Comparison of ENCODE assay signal across 9 mouse cellular contexts in the genomic region with DNA sequence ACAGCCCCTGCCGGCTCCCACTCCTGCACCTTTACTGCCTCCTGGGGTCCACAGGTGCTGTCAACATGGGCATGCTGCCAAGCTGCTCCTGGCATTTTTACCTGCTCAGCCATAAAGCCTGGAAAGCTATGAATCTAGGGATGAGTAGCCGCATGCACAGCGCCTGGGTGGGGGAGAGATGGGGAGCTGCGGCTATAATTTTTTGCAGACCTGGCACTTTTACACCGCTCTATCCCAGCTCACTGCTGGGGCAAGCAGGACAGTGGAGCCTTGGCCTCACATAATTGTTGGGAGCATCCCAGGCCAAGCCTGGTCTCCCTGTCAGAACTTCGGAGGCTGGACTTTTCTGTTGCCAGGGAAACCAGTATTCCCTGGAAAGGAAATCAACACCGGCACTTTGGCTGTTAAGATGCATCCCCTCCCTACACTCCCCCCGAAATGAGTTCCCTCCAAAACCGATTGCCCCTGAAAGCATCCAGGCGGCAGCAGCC.
DNase-seq lines count a peak whose midpoint lies in the region; ATAC-seq lines count a peak whose summit lies in the region.
"Had no signal": no experiment of that assay in that cellular context is flagged by ENCODE, and none has a peak within 500 bp of the region (broad histone marks: within the 10 kb centered on the region; RNA-seq: fewer than 3 reads in every experiment).

No protein-coding gene starts in this region.

- peak overlapping the region; percentile 13 for H3K27ac ChIP-seq in forebrain, embryonic 11.5 days (ENCODE audit: low read depth, low read length)
- H3K27ac ChIP-seq in limb, embryonic 11.5 days (replicated peaks; ENCODE audit: low read depth, low read length) = peak overlapping the region; percentile 77
- H3K27ac ChIP-seq: liver, embryonic 14.5 days had no signal

- H3K4me2 ChIP-seq in forebrain, embryonic 11.5 days (ENCODE audit: low read depth, low read length, severe bottlenecking) = no peak overlapping the region
- peak overlapping the region; percentile 32 for H3K4me2 ChIP-seq in limb, embryonic 11.5 days (ENCODE audit: low read depth, severe bottlenecking)

- no peaks in the 10 kb centered on the region; the same call in 1 of the 2 replicates for H3K36me3 ChIP-seq in forebrain, embryonic 11.5 days (ENCODE audit: control insufficient read depth, insufficient read depth, low read length)
- peaks cover 2% of the 10 kb centered on the region; the same call in 1 of the 2 replicates for H3K36me3 ChIP-seq in limb, embryonic 11.5 days (ENCODE audit: control insufficient read depth, insufficient read depth, low read length)

- WGBS in forebrain, embryonic 11.5 days = 24% methylated on average over 10 of the region's 10 CpGs
- 11% methylated on average over 10 of the region's 10 CpGs for WGBS in limb, embryonic 11.5 days

- no peak overlapping the region for H3K4me3 ChIP-seq in forebrain, embryonic 11.5 days (ENCODE audit: low read depth, low read length)
- H3K4me3 ChIP-seq in limb, embryonic 11.5 days (ENCODE audit: low read depth, low read length) = no peak overlapping the region

- H3K4me1 ChIP-seq in forebrain, embryonic 11.5 days (replicated peaks; ENCODE audit: control insufficient read depth, insufficient read depth, low read length) = peaks cover 36% of the 10 kb centered on the region
- peaks cover 48% of the 10 kb centered on the region for H3K4me1 ChIP-seq in limb, embryonic 11.5 days (ENCODE audit: control insufficient read depth, insufficient read depth, low read length)

- H3K9me3 ChIP-seq in forebrain, embryonic 11.5 days (ENCODE audit: control insufficient read depth, low read length) = no peaks in the 10 kb centered on the region
- H3K9me3 ChIP-seq in limb, embryonic 11.5 days (ENCODE audit: control insufficient read depth, low read length) = no peaks in the 10 kb centered on the region

- ATAC-seq in forebrain, embryonic 11.5 days (replicated peaks; ENCODE audit: low FRiP score) = peak; percentile 28; the same call in 1 of the 2 replicates
- ATAC-seq in limb, embryonic 11.5 days (ENCODE audit: insufficient number of reproducible peaks, low FRiP score, low TSS enrichment, low read depth) = 0 out of 2 replicates have a peak, but pooled peaks have one; percentile 33
- no peak for ATAC-seq in erythroblast, adult 5-6 weeks (replicated peaks; ENCODE audit: low FRiP score, poor library complexity, severe bottlenecking)

- no peaks in the 10 kb centered on the region for H3K27me3 ChIP-seq in forebrain, embryonic 11.5 days (ENCODE audit: control insufficient read depth, insufficient read depth, low read length)
- no peaks in the 10 kb centered on the region for H3K27me3 ChIP-seq in limb, embryonic 11.5 days (ENCODE audit: control insufficient read depth, insufficient read depth, low read length)

- H3K9ac ChIP-seq in forebrain, embryonic 11.5 days (ENCODE audit: low read length) = peak overlapping the region; percentile 13
- no peak overlapping the region for H3K9ac ChIP-seq in limb, embryonic 11.5 days (ENCODE audit: low read length)
- H3K9ac ChIP-seq: liver, embryonic 14.5 days had no signal

- DNase-seq in adrenal gland, postnatal 14 days = peak; percentile 61
- no peak for DNase-seq in adrenal gland, postnatal 4 days (ENCODE audit: low spot score in 2 of 2)
- peak; percentile 75 for DNase-seq in brain, adult 2 months (ENCODE audit: low read depth, low spot score)
- no peak for DNase-seq in forebrain, embryonic 11.5 days (ENCODE audit: low spot score)
- peak; percentile 51 for DNase-seq in limb, embryonic 11.5 days (ENCODE audit: low spot score)
- DNase-seq in spleen, postnatal 36 days (ENCODE audit: low spot score in 2 of 2) = no peak
- no peak for DNase-seq in frontal cortex, postnatal 10 days (ENCODE audit: low spot score in 2 of 2)

Comparison
In these comparisons a context has a peak if more than half of its experiments do, and no peak if none do; other contexts are left out.
1. DNase-seq: peak in adrenal gland, postnatal 14 days (single experiment), brain, adult 2 months (single experiment) and limb, embryonic 11.5 days (single experiment); none in adrenal gland, postnatal 4 days (0 of 2), forebrain, embryonic 11.5 days (single experiment), spleen, postnatal 36 days (0 of 2) and frontal cortex, postnatal 10 days (0 of 2).